In the genomic region with DNA sequence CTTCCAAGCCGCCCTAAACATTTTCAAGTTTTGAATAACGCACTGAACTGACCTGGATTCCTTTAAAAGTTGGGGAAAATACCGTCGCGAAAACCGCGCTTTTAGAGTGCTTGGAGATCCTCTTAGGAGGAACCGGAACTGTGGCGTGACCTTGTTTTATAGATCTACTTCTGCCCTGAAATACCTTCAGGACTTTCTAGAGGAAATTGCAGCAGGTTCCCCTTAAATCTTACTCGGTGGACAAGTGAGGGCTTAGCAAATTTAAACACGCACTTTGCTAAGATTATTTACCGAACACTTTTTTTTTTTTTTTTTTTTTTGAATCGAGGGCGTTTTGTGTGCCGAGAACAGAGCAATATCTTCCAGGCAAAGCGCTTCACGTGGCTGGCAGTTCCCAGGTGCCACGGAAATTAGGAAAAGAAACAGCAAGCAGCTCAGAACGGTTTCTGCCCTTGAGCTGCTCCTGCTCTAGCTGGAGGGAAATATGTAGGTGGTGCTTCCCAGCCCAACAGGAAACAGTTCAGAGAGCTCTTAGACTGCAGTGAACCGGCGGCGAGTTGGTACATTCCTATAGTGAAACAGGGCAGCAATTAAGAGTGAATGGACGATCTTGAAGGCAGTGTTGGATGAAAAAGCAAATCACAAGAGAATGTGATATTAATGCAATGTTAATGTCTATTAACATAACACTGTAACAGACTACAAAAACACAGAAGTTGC, we compare ENCODE assay signal across 8 mouse cellular contexts.
DNase-seq lines count a peak whose midpoint lies in the region; ATAC-seq and TF ChIP-seq lines count a peak whose summit lies in the region.

No protein-coding gene starts in this region.

- peaks cover 5% of the 10 kb centered on the region; the same call in 1 of the 2 replicates for H3K4me1 ChIP-seq in spleen, adult 2 months (ENCODE audit: control insufficient read depth, insufficient read depth, insufficient read length)
- peaks cover 17% of the 10 kb centered on the region for H3K4me1 ChIP-seq in heart, embryonic 15.5 days (replicated peaks)
- peaks cover 0 to 4% of the 10 kb centered on the region in 2 experiments; a peak in 2 of 4 replicates for H3K4me1 ChIP-seq in liver, embryonic 14.5 days (replicated peaks; ENCODE audit: control insufficient read depth in 2 of 2, insufficient read depth in 2 of 2, low read length in 1 of 2)
- H3K4me1 ChIP-seq in neural tube, embryonic 15.5 days = peaks cover 44% of the 10 kb centered on the region

- H3K36me3 ChIP-seq in spleen, adult 2 months (ENCODE audit: control insufficient read depth, insufficient read depth, low read length) = no peaks in the 10 kb centered on the region
- no peaks in the 10 kb centered on the region for H3K36me3 ChIP-seq in heart, embryonic 15.5 days
- H3K36me3 ChIP-seq in liver, embryonic 14.5 days (replicated peaks; ENCODE audit: control insufficient read depth, insufficient read depth, low read depth) = no peaks in the 10 kb centered on the region
- H3K36me3 ChIP-seq in neural tube, embryonic 15.5 days = no peaks in the 10 kb centered on the region

- ATAC-seq in heart, embryonic 15.5 days (replicated peaks; ENCODE audit: insufficient number of reproducible peaks, insufficient read depth, low FRiP score, low read depth) = no peak
- ATAC-seq in liver, embryonic 14.5 days (ENCODE audit: insufficient read depth) = no peak
- ATAC-seq in neural tube, embryonic 15.5 days (ENCODE audit: low FRiP score) = peak; percentile 32; the same call in 1 of the 2 replicates

- peaks cover 15% of the 10 kb centered on the region for H3K27me3 ChIP-seq in spleen, adult 2 months (ENCODE audit: control insufficient read depth, insufficient read depth, low read length)
- peaks cover 32% of the 10 kb centered on the region for H3K27me3 ChIP-seq in heart, embryonic 15.5 days
- H3K27me3 ChIP-seq in liver, embryonic 14.5 days (ENCODE audit: control insufficient read depth, insufficient read depth, low read length) = peaks cover 43% of the 10 kb centered on the region
- no peaks in the 10 kb centered on the region for H3K27me3 ChIP-seq in neural tube, embryonic 15.5 days (replicated peaks)

- H3K9ac ChIP-seq in heart, embryonic 15.5 days = peak overlapping the region; percentile 49
- no peak overlapping the region for H3K9ac ChIP-seq in liver, embryonic 14.5 days (replicated peaks)
- peak overlapping the region; percentile 70 for H3K9ac ChIP-seq in neural tube, embryonic 15.5 days (replicated peaks)

- no peak for TF ChIP-seq CTCF in spleen, adult 2 months (IDR thresholded peaks at IDR 0.05; ENCODE audit: extremely low read depth, insufficient read depth, insufficient read length, insufficient replicate concordance)
- TF ChIP-seq CTCF in liver, embryonic 14.5 days (IDR thresholded peaks at IDR 0.05; ENCODE audit: low read depth) = no peak

- no peak for TF ChIP-seq EP300 in liver, embryonic 14.5 days (IDR thresholded peaks at IDR 0.05; ENCODE audit: low read depth)

- H3K27ac ChIP-seq in spleen, adult 2 months (ENCODE audit: insufficient read depth, low read length) = no peak overlapping the region
- H3K27ac ChIP-seq in heart, embryonic 15.5 days = peak overlapping the region; percentile 81
- no peak overlapping the region for H3K27ac ChIP-seq in liver, embryonic 14.5 days
- H3K27ac ChIP-seq in neural tube, embryonic 15.5 days (replicated peaks) = peak overlapping the region; percentile 98

- TF ChIP-seq POLR2A in spleen, adult 2 months (IDR thresholded peaks at IDR 0.05; ENCODE audit: low read depth, low read length) = no peak

- no peak for DNase-seq in spleen, adult 2 months (ENCODE audit: low read depth in 1 of 2, low spot score in 2 of 2)
- no peak for DNase-seq in spleen, postnatal 14 days (ENCODE audit: low spot score in 2 of 2)
- DNase-seq in embryo, embryonic 10 days (ENCODE audit: low spot score) = peak; percentile 72
- DNase-seq in kidney, postnatal 36 days = peak; percentile 29 to 43
- DNase-seq in liver, embryonic 14.5 days (ENCODE audit: low read depth in 3 of 3, low spot score in 3 of 3) = no peak
- no peak for DNase-seq in MN1 (ENCODE audit: low spot score)

- H3K9me3 ChIP-seq in heart, embryonic 15.5 days (replicated peaks) = no peaks in the 10 kb centered on the region
- no peaks in the 10 kb centered on the region for H3K9me3 ChIP-seq in liver, embryonic 14.5 days (ENCODE audit: control insufficient read depth, low read length)
- H3K9me3 ChIP-seq in neural tube, embryonic 15.5 days (replicated peaks) = no peaks in the 10 kb centered on the region

- WGBS in spleen, adult 2 months = under 1% methylated on average over 23 of the region's 23 CpGs
- under 1% methylated on average over 23 of the region's 23 CpGs for whole genome bisulfite sequencing in heart, embryonic 15.5 days
- WGBS in liver, embryonic 14.5 days (ENCODE audit: insufficient replicate concordance) = under 1% methylated on average over 23 of the region's 23 CpGs
- under 1% methylated on average over 23 of the region's 23 CpGs for WGBS in neural tube, embryonic 15.5 days

- peak overlapping the region; percentile 3; the same call in 1 of the 2 replicates for H3K4me3 ChIP-seq in spleen, adult 2 months (ENCODE audit: extremely low read depth, insufficient read depth, insufficient read length)
- peak overlapping the region; percentile 60 for H3K4me3 ChIP-seq in heart, embryonic 15.5 days
- H3K4me3 ChIP-seq in liver, embryonic 14.5 days (ENCODE audit: insufficient read depth in 1 of 2, low read depth in 2 of 2, low read length in 2 of 2) = peak overlapping the region; percentile 32 to 42
- H3K4me3 ChIP-seq in neural tube, embryonic 15.5 days (replicated peaks) = peak overlapping the region; percentile 50

- peak overlapping the region; percentile 96 for H3K4me2 ChIP-seq in heart, embryonic 15.5 days
- H3K4me2 ChIP-seq in liver, embryonic 14.5 days (ENCODE audit: low read depth) = peak overlapping the region; percentile 61
- peak overlapping the region; percentile 76 for H3K4me2 ChIP-seq in neural tube, embryonic 15.5 days

Comparison
In these comparisons a context has a peak if more than half of its experiments do, and no peak if none do; other contexts are left out.
1. DNase-seq: peak in embryo, embryonic 10 days (single experiment) and kidney, postnatal 36 days (2 of 2); none in spleen, adult 2 months (0 of 2), spleen, postnatal 14 days (0 of 2), liver, embryonic 14.5 days (0 of 3) and MN1 (single experiment).
2. H3K27ac ChIP-seq: peak in heart, embryonic 15.5 days (single experiment) and neural tube, embryonic 15.5 days (single experiment); none in spleen, adult 2 months (single experiment) and liver, embryonic 14.5 days (single experiment).
3. H3K4me3 ChIP-seq: peak in every context shown above with its lines; median percentile 60 in heart, embryonic 15.5 days; 50 in neural tube, embryonic 15.5 days; 37 in liver, embryonic 14.5 days; 3 in spleen, adult 2 months.
4. Peak in every context shown above with its lines, with median percentiles within 50 percentile points of each other: H3K4me2 ChIP-seq.